Mouse (Mus musculus): ENCODE measurements around the gene Xylb. TPM values are rescaled to one million over a fixed set of nuclear protein-coding genes. Genes with fewer than 3 reads are reported as not detected.
A peak's percentile ranks its signal among the peaks of the same experiment; 100 is the strongest.

Gene Xylb
- total RNA-seq (2021), result 1 to 10 TPM; 2.9 to 3.5 TPM

DNA sequence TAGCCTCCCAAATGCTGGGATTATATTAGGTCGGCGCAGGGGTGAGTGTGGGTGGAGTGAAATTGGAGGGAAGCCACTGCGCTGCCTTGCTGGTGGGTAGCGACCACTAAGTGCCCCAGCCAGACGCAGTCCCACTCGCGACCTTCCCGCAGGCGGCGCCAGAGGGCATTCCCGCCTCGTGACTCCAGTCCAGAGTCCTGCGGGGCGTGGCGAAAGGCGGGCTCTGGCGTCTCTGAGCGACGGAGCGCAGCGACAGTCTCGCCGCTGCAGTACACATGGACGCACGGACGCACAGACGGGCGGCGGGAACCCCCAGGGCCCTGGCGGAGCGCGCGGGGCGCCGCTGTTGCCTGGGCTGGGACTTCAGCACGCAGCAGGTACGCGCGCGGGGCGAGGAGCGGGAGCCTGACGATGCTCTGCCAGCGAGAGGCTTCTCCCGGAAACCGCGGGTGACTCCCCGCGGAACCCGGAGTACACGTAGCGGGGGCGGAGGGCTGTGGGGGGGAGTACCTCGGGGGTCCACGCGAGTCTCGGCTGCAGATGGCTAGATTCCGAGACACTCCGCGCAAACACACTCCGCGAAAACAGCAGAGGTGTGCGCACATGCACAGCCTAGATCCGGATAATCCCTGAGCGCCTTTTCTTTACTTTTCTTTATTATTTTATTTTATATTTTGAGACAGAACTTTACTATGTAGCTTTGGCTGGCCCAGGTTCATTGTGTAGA, at the start of gene Xylb:
Gene Xylb (plus strand): TSS at position 51 of the 727 bp plus-strand sequence.
- peak; percentile 95 for DNase-seq
- intact Hi-C loops (cut with DNase I), result loop anchor here (10.0 kb wide), 1 partner anchor 77 kb away; no protein-coding TSS in a partner anchor

DNA sequence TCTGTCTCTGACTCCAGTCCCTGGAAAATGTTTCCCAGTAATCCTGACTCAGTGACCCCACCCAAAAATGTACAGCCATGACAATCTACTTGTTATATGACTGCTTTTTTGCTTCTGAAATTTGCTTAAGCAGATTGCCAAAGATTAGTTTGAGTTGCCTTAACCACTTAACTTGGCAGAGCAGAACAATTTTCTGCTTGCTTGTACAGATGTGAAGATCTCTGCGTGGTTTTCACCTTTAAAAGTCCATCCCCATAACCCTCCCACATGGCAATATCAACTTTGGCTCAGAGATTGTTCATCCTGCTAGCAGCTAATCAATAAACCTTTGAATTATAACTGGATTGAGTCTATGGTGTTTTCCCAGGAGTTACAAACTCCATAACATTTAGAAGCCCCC, 48.1 kb upstream of the Xylb start:
- no peak for DNase-seq
- intact Hi-C loops (cut with DNase I), result no loop called here

DNA sequence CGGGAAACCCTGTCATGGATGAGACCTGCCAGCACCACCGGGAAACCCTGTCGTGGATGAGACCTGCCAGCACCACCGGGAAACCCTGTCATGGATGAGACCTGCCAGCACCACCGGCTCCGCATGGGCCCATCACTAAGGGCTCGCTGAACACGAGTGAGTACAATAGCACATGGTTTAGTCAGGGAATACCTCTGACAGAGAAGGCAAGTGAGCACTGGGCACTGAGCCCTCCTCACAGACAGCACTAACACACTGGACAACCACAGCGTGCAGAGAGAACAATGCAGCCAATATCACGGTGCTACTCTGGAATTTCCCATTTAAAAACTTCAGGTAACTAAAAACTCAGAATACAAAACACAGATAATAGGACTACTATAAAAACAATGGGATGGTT, 44.1 kb upstream of the Xylb start:
- intact Hi-C loops (cut with DNase I), result no loop called here
- DNase-seq, result no peak

DNA sequence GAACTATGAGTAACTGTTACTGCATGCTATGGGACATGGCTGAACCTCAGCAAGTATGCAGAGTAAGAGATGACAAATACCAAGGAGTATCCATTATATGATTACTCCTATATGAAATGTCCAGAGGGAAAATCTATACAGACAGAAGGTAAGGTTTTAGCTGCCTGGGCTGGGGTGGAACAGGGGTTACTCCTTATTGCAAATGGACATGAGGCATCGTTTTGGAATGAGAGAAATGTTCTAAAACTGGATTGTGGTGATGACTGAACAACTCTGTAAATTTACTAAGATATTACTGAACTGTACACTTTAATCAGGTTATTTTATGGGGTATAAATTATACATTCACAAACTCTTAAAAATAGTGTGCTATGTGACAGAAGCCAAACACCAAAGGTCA, 38.3 kb upstream of the Xylb start:
- DNase-seq, result no peak
- intact Hi-C loops (cut with DNase I), result no loop called here

DNA sequence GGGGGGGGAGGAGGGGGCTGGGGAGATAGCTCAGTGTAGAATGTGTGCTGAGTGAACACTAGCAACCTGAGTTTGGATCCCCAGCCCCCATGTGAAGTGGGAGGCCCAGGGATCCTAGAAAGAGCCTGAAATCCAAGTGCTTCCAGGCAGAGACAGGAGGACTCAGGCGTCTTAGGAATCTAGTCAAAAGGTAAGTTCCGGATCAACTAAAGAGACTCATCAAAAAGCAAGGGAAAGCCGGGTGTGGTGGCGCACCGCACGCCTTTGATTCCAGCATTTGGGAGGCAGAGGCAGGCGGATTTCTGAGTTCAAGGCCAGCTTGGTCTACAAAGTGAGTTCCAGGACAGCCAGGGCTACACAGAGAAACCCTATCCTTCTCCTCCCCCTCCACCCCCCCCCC, 36.7 kb upstream of the Xylb start:
- no peak for DNase-seq
- intact Hi-C loops (cut with DNase I), result no loop called here

DNA sequence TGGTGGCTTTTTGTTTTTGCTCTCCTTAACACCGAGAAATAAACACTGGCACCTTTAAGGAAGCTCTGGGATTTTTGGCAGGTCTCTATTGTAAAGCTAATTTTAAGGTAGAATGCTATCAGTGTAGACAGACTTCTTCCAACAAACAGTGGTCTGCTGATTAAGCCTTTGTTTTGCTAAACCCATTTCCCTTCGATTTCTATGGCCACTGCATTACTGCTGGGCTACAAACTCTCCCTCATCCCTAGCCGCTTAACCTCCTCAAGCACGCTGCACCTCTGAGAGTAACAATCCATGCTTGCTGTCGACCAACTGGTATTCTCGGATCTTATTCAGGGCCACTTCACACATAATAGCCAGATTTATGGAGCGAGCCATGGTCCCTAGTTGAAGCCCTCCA, 36.2 kb upstream of the Xylb start:
- intact Hi-C loops (cut with DNase I), result no loop called here

DNA sequence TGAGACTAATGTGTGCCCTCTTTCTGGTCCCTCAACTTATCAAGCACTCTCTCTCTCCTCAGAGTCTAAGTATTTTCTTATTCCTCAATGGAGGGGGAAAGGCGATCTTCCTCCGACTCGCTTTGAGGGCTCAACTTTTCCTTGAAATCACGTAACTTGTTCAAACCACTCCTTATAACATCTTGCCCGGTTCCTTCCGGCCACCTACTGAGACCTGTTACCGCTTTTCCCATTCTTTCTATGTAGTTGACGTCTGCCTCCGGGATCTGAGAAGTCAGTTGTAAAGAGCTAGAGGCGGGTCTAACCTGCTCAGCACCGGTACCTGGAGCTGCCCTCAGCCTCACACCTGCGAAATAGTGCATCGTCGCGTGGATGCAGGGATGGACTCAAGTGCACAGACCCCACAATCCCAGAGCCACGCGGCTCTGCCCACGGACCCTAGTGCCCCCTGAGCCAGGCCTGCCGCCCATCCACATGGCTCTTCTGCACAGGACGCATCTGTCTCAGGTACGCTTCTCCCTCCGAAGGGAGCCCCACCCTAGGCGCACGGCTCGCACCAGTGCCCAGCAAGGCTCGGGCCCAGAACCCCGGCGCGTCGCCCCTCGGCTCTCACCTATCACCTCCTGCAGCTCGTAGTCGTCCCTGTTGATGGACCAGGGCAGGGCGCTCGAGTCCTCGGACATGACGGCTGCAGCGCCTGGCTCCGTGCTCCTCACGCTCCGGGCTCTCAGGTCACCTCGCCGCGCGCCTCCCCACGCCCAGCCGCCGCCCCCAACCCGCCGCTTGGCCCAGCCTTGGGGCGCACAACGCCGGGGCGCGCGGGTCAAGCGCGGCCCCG, 35.6 kb upstream of the Xylb start:
- no peak for DNase-seq
- intact Hi-C loops (cut with DNase I), result no loop called here

More for the DNA sequence above, 36.2 kb upstream of the Xylb start:
- no peak for DNase-seq

DNA sequence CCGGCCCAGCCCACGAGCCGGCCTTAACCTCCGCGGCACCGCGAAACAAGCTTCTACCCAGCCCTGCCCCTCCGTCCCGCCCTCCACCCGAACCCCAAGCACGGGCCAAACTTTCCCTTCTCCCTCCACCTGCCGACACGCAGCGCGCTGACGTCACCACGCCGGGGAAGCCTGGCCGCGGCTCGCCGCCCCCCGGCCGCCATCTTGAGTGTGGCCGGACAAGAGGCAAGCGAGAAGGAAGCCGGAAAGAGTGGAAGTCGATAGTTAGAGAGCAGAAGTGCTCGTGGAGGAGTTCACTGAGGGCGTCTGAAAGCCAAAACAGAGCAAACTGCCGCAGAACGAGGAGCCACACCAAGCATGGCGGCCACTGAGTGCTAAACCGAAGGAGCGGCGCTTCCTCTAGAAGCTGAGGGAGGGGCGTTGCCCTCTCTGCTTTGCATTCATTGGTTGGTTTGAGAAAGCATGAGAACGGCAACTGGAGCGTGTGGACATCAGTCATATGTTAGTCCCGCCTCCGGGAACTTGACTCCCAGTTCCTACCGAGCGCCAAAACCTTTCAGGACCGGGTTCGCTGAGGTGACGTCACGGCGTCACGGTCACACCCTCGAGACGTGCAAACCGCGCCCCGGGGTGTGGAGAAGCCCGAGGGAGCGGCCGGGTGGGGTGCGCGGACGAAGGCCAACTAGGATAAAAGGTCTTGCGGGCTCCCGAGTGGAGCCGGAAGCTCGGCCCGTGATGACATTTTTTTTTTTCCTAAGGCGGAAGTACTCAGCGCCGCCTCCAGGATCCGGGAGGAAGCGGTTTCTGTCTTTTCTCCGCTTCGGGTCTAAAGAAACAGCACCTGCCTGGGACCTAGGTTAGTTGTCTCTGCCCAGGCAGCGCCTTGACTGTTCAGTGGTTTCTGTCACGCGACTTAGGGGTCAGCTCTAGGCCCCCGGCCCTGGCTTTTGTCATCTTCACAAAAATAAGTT, 34.6 kb upstream of the Xylb start, which contains the start of gene Oxsr1:
Gene Oxsr1 (minus strand): TSS at position 139 of the 971 bp plus-strand sequence.
- intact Hi-C loops (cut with DNase I), result no loop called here

DNA sequence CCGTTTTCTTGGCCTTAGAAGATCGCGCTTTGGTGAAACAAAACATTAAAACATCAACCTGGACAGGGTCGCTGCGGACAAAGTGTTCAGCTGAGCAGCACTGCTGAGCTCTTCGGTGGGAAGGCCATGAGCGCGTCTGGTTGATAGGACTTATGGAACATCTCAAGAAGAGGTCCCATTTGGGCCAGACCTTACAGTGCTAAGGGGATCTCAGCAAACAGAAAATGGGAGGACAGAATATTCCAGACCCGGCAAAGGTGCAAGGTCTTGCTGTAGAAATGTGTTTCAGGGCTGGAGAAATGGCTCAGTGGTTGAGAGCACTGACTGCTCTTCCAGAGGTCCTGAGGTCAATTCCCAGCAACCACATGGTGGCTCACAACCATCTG, 33.9 kb upstream of the Xylb start:
- DNase-seq, result no peak

More for the DNA sequence above, 34.6 kb upstream of the Xylb start, which contains the start of gene Oxsr1:
- DNase-seq, result peak; percentile 96

DNA sequence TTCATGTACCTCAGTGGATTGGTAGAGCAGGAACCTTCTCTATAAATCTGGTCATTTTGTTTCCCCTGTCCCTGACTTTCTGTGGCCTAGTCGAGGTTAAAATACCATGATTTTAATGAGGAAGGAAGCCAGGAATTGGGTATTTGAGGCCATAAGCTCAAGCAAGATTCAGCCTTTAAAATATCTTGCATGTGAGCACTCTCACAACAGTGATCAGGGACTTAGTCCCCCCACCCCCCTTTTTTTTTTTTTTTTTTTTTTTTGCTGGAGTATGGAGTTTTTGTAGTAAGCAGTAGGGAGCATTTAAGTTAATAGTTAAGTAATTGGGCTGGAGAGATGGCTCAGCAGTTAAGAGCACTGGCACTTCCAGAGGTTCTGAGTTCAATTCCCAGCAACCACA, 33.1 kb upstream of the Xylb start:
- no peak for DNase-seq
- intact Hi-C loops (cut with DNase I), result no loop called here

More for the DNA sequence above, 33.9 kb upstream of the Xylb start:
- intact Hi-C loops (cut with DNase I), result no loop called here

DNA sequence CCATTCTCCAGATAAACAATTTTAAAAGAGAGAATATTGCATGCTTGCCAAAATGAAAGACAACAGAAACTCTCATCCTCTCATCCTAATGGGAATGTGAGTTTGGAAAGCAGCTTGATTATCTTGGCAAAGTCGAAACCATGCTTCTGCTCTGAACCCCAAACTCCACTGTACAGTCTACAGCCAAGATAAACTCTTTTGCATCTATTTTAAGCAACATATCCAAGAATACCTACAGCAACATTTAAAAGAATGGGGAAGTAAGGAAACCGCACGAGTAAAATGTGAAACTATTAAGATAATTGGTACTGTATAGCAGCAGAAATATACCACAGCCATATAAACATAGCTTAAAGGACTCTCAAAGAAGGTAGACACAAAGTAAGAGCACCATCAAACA, 28.7 kb upstream of the Xylb start:
- no peak for DNase-seq
- intact Hi-C loops (cut with DNase I), result no loop called here

DNA sequence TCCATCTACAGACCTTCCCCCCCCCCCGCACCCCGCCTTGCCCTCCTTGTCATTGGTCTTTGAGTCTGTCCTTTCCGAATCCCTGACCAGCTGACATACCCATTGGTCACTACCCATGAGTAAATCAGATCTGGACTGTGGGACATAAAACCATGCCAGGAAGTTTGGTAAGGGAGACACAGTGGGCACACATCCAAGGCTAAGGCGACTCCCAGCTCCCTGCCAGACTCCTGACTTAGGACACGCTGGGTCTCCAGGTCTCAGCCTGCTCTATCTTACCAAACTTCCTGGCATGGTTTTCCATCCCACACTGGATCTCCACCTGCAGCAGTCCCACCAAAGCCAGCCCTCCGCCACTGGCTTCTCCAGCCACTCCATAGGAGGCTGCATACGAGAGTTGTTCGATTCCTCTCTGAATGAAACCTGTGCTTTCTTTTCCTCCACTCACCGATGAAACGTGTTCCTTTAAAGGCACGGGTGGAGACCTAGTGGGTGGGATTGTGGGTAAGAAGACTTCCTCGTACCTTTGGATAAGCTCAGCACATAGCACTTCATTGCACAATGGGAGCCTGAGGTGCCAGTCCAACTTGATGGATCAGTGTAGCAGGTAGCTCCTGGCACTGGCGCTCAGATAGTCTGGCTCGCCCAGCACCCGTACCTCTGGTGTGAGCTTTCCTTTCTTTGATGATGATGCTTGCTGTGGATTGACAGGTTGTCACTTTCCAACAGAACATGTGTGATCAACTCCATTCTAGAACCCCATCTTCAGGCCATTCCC, 26.8 kb upstream of the Xylb start:
- intact Hi-C loops (cut with DNase I), result no loop called here
- DNase-seq, result no peak

DNA sequence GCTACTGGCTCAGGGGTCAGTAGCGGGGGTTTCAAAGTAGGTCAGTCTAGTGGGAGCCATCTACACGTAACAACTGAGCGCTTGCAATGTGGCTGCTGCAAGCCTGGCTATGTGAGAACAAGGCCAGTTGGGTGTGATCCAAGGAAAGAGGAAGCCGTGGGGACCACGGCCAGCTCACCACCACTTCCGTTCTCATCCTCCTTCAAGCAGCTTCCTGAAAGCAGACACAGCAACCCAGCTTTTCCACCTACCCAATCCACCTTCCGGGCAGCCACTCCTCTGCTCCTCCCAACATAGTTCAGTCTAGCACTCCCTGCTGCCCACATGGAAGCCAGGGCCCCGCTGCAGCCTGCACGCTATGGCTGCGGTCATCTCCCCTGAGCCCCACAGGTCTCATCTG, 22.9 kb upstream of the Xylb start:
- DNase-seq, result no peak
- intact Hi-C loops (cut with DNase I), result no loop called here

DNA sequence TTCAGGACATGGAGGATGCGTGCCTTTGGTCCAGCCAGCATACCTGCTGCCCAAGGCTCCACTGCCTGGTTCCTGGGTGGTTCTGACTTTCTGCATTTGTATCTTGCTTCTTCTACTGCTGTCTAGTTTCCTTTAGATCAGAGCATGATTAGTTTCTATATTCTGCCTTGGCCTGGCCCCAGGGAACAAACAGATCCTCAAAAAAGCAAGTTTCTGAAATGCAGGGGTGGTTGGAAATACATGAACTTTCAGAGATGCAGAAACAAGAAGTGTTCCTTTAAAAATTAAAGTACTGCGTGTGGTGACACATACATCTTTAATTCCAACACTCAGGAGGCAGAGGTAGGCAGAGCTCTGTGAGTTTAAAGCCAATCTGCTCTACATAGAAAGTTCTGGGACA, 22.3 kb upstream of the Xylb start:
- no peak for DNase-seq
- intact Hi-C loops (cut with DNase I), result loop anchor here (5.0 kb wide), 1 partner anchor 413 kb away; no protein-coding TSS in a partner anchor

DNA sequence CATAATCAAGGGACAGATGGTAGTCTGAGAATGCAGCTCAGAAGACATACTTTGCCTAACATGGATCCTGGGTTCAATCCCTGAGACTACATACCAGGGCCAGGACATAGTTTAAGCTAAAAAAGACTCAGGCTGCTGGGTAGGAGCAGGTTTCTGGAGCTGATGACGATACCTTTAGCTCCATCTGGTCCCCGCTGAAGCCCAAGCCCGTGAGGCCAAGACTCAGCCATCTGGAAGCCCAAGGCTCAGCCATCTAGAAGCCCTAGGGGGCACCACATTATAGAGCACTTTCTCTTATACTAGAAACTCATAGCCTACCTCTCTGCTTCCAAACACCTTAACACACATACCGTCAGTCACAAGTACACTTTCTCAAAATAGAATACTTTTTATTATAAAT, 21.6 kb upstream of the Xylb start:
- no peak for DNase-seq
- intact Hi-C loops (cut with DNase I), result loop anchor here (5.0 kb wide), 1 partner anchor 413 kb away; no protein-coding TSS in a partner anchor

DNA sequence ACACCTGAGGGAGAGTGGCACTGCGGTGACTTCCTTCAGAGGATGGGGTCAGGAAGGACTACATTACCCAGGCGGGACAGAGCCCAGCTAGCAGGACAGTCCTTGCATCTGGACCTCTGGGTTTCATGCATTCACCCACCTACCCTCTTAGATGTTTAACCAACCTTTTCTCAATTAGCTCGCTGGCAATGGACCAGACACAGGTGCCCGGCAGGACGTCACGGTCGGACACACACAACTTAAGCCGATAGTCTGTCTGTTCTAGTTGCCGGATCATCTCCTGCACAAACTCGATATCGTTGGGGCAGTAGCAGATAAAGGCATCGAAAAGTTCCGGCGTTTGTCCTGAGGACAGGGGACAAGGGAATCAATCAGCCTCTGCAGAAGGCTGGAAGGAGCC, 19.3 kb upstream of the Xylb start:
- intact Hi-C loops (cut with DNase I), result loop anchor here (5.0 kb wide), 1 partner anchor 416 kb away; no protein-coding TSS in a partner anchor
- no peak for DNase-seq

DNA sequence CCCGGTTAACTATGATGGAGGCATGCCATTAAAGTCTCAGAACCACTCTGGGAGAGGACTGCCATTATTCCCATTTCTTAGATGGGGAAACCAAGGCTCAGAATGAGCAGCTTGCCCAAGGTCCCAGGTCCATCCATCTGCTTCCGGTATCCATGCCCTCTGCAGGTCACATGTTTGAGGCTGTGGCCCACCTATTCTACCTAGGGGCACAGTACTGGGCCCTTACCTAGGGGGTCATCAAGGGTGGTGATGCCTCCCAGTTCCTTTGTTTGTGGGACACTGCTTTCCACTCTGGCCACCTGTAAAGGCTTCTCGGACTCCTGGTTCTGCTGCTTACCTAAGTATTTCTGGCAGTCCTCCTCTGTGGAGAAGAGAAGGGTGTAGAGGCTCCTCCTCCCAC, 18.8 kb upstream of the Xylb start:
- no peak for DNase-seq
- intact Hi-C loops (cut with DNase I), result loop anchor here (5.0 kb wide), 1 partner anchor 416 kb away; no protein-coding TSS in a partner anchor

DNA sequence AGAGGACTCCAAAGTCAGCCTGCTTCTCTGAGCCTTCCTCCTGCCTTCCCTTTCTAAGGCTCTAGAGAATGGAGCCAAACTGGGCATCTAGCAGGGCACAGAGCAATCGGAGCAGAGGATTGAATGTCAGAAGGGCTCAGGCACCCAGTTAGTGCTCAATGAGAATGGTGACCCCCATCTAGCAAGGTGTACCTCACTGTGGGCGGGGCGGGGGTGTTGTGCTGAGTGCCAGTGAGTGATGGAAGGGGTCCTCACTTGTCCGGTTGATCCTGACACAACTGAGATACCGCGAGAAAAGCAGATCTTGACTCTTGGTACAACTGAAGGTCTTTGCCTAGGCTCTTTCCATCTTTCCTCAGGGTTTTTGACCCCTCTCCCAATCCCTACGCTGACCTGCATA, 18.1 kb upstream of the Xylb start:
- DNase-seq, result no peak
- intact Hi-C loops (cut with DNase I), result loop anchor here (5.0 kb wide), 1 partner anchor 417 kb away; no protein-coding TSS in a partner anchor

DNA sequence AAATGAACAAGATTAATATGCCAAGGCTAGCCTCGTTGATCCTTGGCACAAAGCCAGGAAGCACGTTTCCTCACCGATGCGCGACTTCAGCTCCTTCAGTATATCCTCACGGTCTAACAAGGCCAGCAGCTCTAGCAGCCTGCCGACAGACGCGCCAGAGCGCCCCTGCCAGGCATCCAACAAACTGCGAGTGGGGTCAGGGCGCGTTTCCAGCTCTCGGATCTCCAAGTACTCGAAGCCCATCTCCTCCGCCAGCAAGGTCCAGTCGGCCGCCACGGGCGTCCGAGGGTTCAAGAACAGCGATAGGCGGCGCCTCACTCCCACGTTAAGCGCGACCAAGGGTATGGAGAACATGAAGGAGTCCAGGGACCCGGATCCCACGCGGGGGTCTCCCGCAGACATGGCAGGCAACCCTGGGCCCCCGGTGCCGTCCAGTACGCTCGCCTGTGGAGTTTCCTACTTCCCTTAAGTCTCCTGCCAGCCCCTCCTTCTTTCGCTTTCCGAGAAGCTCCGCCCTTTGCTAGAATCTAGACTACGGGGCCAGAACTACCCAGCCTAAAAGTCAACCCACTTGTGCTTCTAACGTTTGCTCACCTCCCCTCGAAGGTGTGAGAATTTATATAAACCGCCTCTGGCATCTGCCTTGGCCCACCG, 17.5 kb upstream of the Xylb start, which contains the start of gene Acaa1a:
Gene Acaa1a (plus strand): TSS at position 119 of the 654 bp plus-strand sequence.
- peak; percentile 68 for DNase-seq
- intact Hi-C loops (cut with DNase I), result loop anchor here (5.0 kb wide), 1 partner anchor 417 kb away; no protein-coding TSS in a partner anchor
